Comparison of ENCODE assay signal across 13 mouse cellular contexts in genomic region chr5:123024965-123025573, GRCm38 (mm10). TPM values are rescaled to one million over a fixed set of nuclear protein-coding genes. Genes with fewer than 3 reads are reported as not detected.
DNase-seq lines count a peak whose midpoint lies in the region; ATAC-seq and TF ChIP-seq lines count a peak whose summit lies in the region.
"Had no signal": no experiment of that assay in that cellular context is flagged by ENCODE, and none has a peak within 500 bp of the region (broad histone marks: within the 10 kb centered on the region; RNA-seq: fewer than 3 reads in every experiment).

No protein-coding gene starts in this region.

- TF ChIP-seq POLR2A in bone marrow macrophage, adult 2 months (IDR thresholded peaks at IDR 0.05; ENCODE audit: borderline replicate concordance, low read depth, low read length) = no peak

- peaks cover 50% of the 10 kb centered on the region for H3K4me1 ChIP-seq in bone marrow macrophage, adult 2 months (ENCODE audit: control insufficient read depth, insufficient read depth, low read length)
- H3K4me1 ChIP-seq in liver, embryonic 13.5 days (replicated peaks) = peaks cover 31% of the 10 kb centered on the region
- H3K4me1 ChIP-seq in midbrain, embryonic 10.5 days = no peaks in the 10 kb centered on the region
- H3K4me1 ChIP-seq: midbrain, embryonic 12.5 days had no signal

- peak; percentile 21; the same call in 1 of the 2 replicates for ATAC-seq in liver, embryonic 13.5 days (ENCODE audit: low read depth)
- peak; percentile 93 for ATAC-seq in neutrophil, adult 5-6 weeks (ENCODE audit: extremely low read depth, insufficient number of reproducible peaks, low FRiP score, poor library complexity, severe bottlenecking)
- no peak for ATAC-seq in CD4-positive, CD25-positive, alpha-beta regulatory T cell, adult 4 months
- ATAC-seq: forebrain, embryonic 14.5 days; hindbrain, postnatal 0 days had no signal

- 27% methylated on average over 9 of the region's 9 CpGs for WGBS in liver, embryonic 13.5 days (ENCODE audit: insufficient replicate concordance)
- WGBS in midbrain, embryonic 10.5 days = 91% methylated on average over 9 of the region's 9 CpGs

- no peak overlapping the region for H3K9ac ChIP-seq in liver, embryonic 13.5 days
- H3K9ac ChIP-seq: midbrain, embryonic 12.5 days; neural tube, embryonic 15.5 days had no signal

- no peak overlapping the region for H3K4me2 ChIP-seq in liver, embryonic 13.5 days
- H3K4me2 ChIP-seq: midbrain, embryonic 12.5 days; neural tube, embryonic 15.5 days had no signal

- DNase-seq in lung, adult 18-20 months = peak; percentile 42 to 50
- no peak for DNase-seq in lung, postnatal 14 days
- no peak for DNase-seq in liver, embryonic 13.5 days
- no peak for DNase-seq in midbrain, embryonic 10.5 days (ENCODE audit: low spot score)
- DNase-seq in thymus, adult 18-20 months = no peak

- TF ChIP-seq CTCF in bone marrow macrophage, adult 2 months (IDR thresholded peaks at IDR 0.05; ENCODE audit: low read depth, low read length) = no peak

- H3K36me3 ChIP-seq in liver, embryonic 13.5 days = peaks cover 11% of the 10 kb centered on the region
- peaks cover 14% of the 10 kb centered on the region for H3K36me3 ChIP-seq in midbrain, embryonic 10.5 days

- H3K27me3 ChIP-seq in liver, embryonic 13.5 days = no peaks in the 10 kb centered on the region
- H3K27me3 ChIP-seq in midbrain, embryonic 10.5 days (ENCODE audit: low read depth, poor library complexity, severe bottlenecking) = no peaks in the 10 kb centered on the region
- H3K27me3 ChIP-seq: midbrain, embryonic 12.5 days; neural tube, embryonic 15.5 days had no signal

- no peaks in the 10 kb centered on the region for H3K9me3 ChIP-seq in liver, embryonic 13.5 days (replicated peaks)
- no peaks in the 10 kb centered on the region for H3K9me3 ChIP-seq in midbrain, embryonic 10.5 days (replicated peaks)
- H3K9me3 ChIP-seq: midbrain, embryonic 12.5 days; neural tube, embryonic 15.5 days had no signal

- peak overlapping the region; percentile 37 for H3K4me3 ChIP-seq in bone marrow macrophage, adult 2 months (ENCODE audit: insufficient read depth, low read length)
- no peak overlapping the region for H3K4me3 ChIP-seq in liver, embryonic 13.5 days (replicated peaks)
- no peak overlapping the region for H3K4me3 ChIP-seq in midbrain, embryonic 10.5 days
- H3K4me3 ChIP-seq: heart, adult 2 months; midbrain, embryonic 12.5 days; neural tube, embryonic 15.5 days had no signal

- H3K27ac ChIP-seq in bone marrow macrophage, adult 2 months (ENCODE audit: insufficient read depth, low read depth, low read length) = peak overlapping the region; percentile 96
- peak overlapping the region; percentile 66 for H3K27ac ChIP-seq in liver, embryonic 13.5 days
- no peak overlapping the region for H3K27ac ChIP-seq in midbrain, embryonic 10.5 days (replicated peaks)
- H3K27ac ChIP-seq: heart, adult 2 months; hindbrain, postnatal 0 days; midbrain, embryonic 12.5 days; neural tube, embryonic 15.5 days had no signal

RNA-seq across cellular contexts. Expression of gene Orai1, which starts 10.2 kb away (rescaled TPM):
- polyA plus RNA-seq in bone marrow macrophage, adult 2 months (2012; ENCODE audit: insufficient read depth, insufficient read length, missing spikeins) = 59.9 and 68.5 TPM in 2 replicates
- polyA plus RNA-seq in liver, embryonic 13.5 days (2015; fragmentation: Nextera tagmentation; extraction: Ambion mirVana) = 6.6 and 8.2 TPM in 2 replicates
- 36.6 and 38.4 TPM in 2 replicates for total RNA-seq in neutrophil, adult 5-6 weeks (2017)
- 8.7 and 10.3 TPM in 2 replicates for polyA plus RNA-seq in midbrain, embryonic 10.5 days (2016; fragmentation: Nextera tagmentation; extraction: Ambion mirVana)
- polyA plus RNA-seq in CD4-positive, CD25-positive, alpha-beta regulatory T cell, adult 4 months (2017; shearing (Covaris generic)) = 1 to 10 TPM; 4.2 to 8.1 TPM

RNA-seq across cellular contexts. Expression of gene Morn3, which starts 21.7 kb away (rescaled TPM):
- polyA plus RNA-seq in bone marrow macrophage, adult 2 months (2012; ENCODE audit: insufficient read depth, insufficient read length, missing spikeins) = not detected in 2 replicates
- not detected in 2 replicates for polyA plus RNA-seq in liver, embryonic 13.5 days (2015; fragmentation: Nextera tagmentation; extraction: Ambion mirVana)
- not detected in 2 replicates for total RNA-seq in neutrophil, adult 5-6 weeks (2017)
- polyA plus RNA-seq in midbrain, embryonic 10.5 days (2016; fragmentation: Nextera tagmentation; extraction: Ambion mirVana) = 0.21 and 0.67 TPM in 2 replicates
- 1 to 10 TPM; 5.2 to 6.9 TPM for polyA plus RNA-seq in CD4-positive, CD25-positive, alpha-beta regulatory T cell, adult 4 months (2017; shearing (Covaris generic))
- total RNA-seq: heart, adult 2 months; hindbrain, postnatal 0 days had no signal
- polyA plus RNA-seq: heart, adult 2 months; midbrain, embryonic 12.5 days had no signal

RNA-seq across cellular contexts. Expression of gene Kdm2b, which starts 35.4 kb away (rescaled TPM):
- 26.6 and 26.9 TPM in 2 replicates for polyA plus RNA-seq in bone marrow macrophage, adult 2 months (2012; ENCODE audit: insufficient read depth, insufficient read length, missing spikeins)
- 21.3 and 23.6 TPM in 2 replicates for polyA plus RNA-seq in liver, embryonic 13.5 days (2015; fragmentation: Nextera tagmentation; extraction: Ambion mirVana)
- total RNA-seq in neutrophil, adult 5-6 weeks (2017) = 24.3 and 27.4 TPM in 2 replicates
- 77.9 and 83.9 TPM in 2 replicates for polyA plus RNA-seq in midbrain, embryonic 10.5 days (2016; fragmentation: Nextera tagmentation; extraction: Ambion mirVana)
- 10 to 100 TPM; 33.1 to 51.1 TPM for polyA plus RNA-seq in CD4-positive, CD25-positive, alpha-beta regulatory T cell, adult 4 months (2017; shearing (Covaris generic))

RNA-seq across cellular contexts. Expression of gene Tmem120b, which starts 43.1 kb away (rescaled TPM):
- 4.3 and 6.8 TPM in 2 replicates for polyA plus RNA-seq in bone marrow macrophage, adult 2 months (2012; ENCODE audit: insufficient read depth, insufficient read length, missing spikeins)
- polyA plus RNA-seq in liver, embryonic 13.5 days (2015; fragmentation: Nextera tagmentation; extraction: Ambion mirVana) = 23.0 and 24.2 TPM in 2 replicates
- total RNA-seq in neutrophil, adult 5-6 weeks (2017) = 1.8 and 2.0 TPM in 2 replicates
- 10.3 and 10.4 TPM in 2 replicates for polyA plus RNA-seq in midbrain, embryonic 10.5 days (2016; fragmentation: Nextera tagmentation; extraction: Ambion mirVana)
- polyA plus RNA-seq in CD4-positive, CD25-positive, alpha-beta regulatory T cell, adult 4 months (2017; shearing (Covaris generic)) = 1 to 10 TPM; 3.4 to 4.3 TPM

Comparison
In these comparisons a context has a peak if more than half of its experiments do, and no peak if none do; other contexts are left out.
1. DNase-seq: peak in lung, adult 18-20 months (2 of 2); none in lung, postnatal 14 days (single experiment), liver, embryonic 13.5 days (single experiment), midbrain, embryonic 10.5 days (single experiment) and thymus, adult 18-20 months (0 of 2).